8 mouse cellular contexts compared by ENCODE assay signal in the genomic region with DNA sequence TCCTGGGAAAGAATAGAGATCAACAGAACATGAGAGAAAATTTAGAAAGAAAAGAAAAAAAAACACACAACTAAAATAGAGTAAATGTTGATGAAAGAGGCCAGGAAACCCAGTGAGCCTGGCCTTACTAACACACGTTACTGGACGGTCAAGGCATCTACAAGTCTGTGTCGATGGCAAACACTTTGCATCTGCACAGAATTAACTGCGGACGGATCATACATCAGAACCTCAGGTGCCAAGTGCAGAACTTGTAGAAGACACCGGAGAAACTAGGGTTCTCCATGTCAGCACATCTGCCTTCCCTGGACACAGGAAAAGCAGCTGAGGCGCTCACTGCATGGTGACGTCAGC. TPM values are rescaled to one million over a fixed set of nuclear protein-coding genes. Genes with fewer than 3 reads are reported as not detected.
DNase-seq lines count a peak whose midpoint lies in the region; TF ChIP-seq lines count a peak whose summit lies in the region.
"Not testable (repeated sequence)": the region's sequence is repeated elsewhere in the genome, so short reads cannot be mapped to it uniquely, and the experiment has no call there.

No protein-coding gene starts in this region.

- H3K36me3 ChIP-seq in limb, embryonic 10.5 days: not testable (repeated sequence)

- not testable (repeated sequence) for H3K27me3 ChIP-seq in limb, embryonic 10.5 days (ENCODE audit: low read depth, poor library complexity, severe bottlenecking)

- not testable (repeated sequence) for TF ChIP-seq CTCF in olfactory bulb, adult 2 months (IDR thresholded peaks at IDR 0.05; ENCODE audit: insufficient read depth, low read depth, low read length)

- peak overlapping the region; percentile 79 for H3K27ac ChIP-seq in limb, embryonic 10.5 days
- H3K27ac ChIP-seq in olfactory bulb, adult 2 months (ENCODE audit: insufficient read depth, low read depth, low read length): peak overlapping the region; percentile 80; the same call in 1 of the 2 replicates

- H3K4me3 ChIP-seq in limb, embryonic 10.5 days: peak overlapping the region; percentile 54
- peak overlapping the region; percentile 68 for H3K4me3 ChIP-seq in olfactory bulb, adult 2 months (ENCODE audit: insufficient read depth, low read depth, low read length)

- not testable (repeated sequence) for H3K9me3 ChIP-seq in limb, embryonic 10.5 days (replicated peaks)

- WGBS in limb, embryonic 10.5 days: 6% methylated on average over 8 of the region's 8 CpGs
- WGBS in olfactory bulb, adult 2 months: 0% methylated on average over 8 of the region's 8 CpGs

- H3K4me1 ChIP-seq in limb, embryonic 10.5 days; olfactory bulb, adult 2 months (ENCODE audit: control insufficient read depth, insufficient read depth, low read length): not testable (repeated sequence)

- TF ChIP-seq POLR2A in olfactory bulb, adult 2 months (IDR thresholded peaks at IDR 0.05; ENCODE audit: insufficient read depth, low read depth, low read length): not testable (repeated sequence)

- peak; percentile 44 for DNase-seq in NIH3T3 (ENCODE audit: low read depth)
- DNase-seq in embryo, embryonic 9.5 days (ENCODE audit: extremely low spot score): peak; percentile 9
- peak; percentile 9 to 50 for DNase-seq in heart, adult 18-20 months
- peak; percentile 68 for DNase-seq in induced T-regulatory cell, adult 2 months (ENCODE audit: low read depth)
- DNase-seq in limb, embryonic 10.5 days (ENCODE audit: low spot score): peak; percentile 34
- DNase-seq in lung, postnatal 36 days: peak; percentile 6
- DNase-seq in thymus, postnatal 25 days: peak; percentile 19

RNA-seq across cellular contexts. Expression of a gene that starts 0.5 kb away (rescaled TPM):
- total RNA-seq in heart, adult 18-20 months (2021): 1 to 10 TPM; 3.1 to 4.9 TPM
- 7.3 and 9.5 TPM in 2 replicates for polyA plus RNA-seq in limb, embryonic 10.5 days (2016; fragmentation: Nextera tagmentation; extraction: Ambion mirVana)
- polyA plus RNA-seq in olfactory bulb, adult 2 months (2012; ENCODE audit: insufficient read depth, insufficient read length, low replicate concordance, missing spikeins): not detected in 2 replicates

RNA-seq across cellular contexts. Expression of a gene that starts 13.6 kb away (rescaled TPM):
- total RNA-seq in heart, adult 18-20 months (2021): 1 to 10 TPM; 4.5 to 4.9 TPM
- 13.2 and 15.5 TPM in 2 replicates for polyA plus RNA-seq in limb, embryonic 10.5 days (2016; fragmentation: Nextera tagmentation; extraction: Ambion mirVana)
- not detected in 2 replicates for polyA plus RNA-seq in olfactory bulb, adult 2 months (2012; ENCODE audit: insufficient read depth, insufficient read length, low replicate concordance, missing spikeins)

Comparison
In these comparisons a context has a peak if more than half of its experiments do, and no peak if none do; other contexts are left out.
1. Peak in every context shown above with its lines: DNase-seq, H3K4me3 ChIP-seq and H3K27ac ChIP-seq.
2. DNase-seq: peak in every context shown above with its lines; median percentile 68 in induced T-regulatory cell, adult 2 months; 44 in NIH3T3; 34 in limb, embryonic 10.5 days; 30 in heart, adult 18-20 months; 19 in thymus, postnatal 25 days; 9 in embryo, embryonic 9.5 days; 6 in lung, postnatal 36 days.
3. RNA of a gene that starts 13.6 kb away (polyA plus RNA-seq): 13.2 to 15.5 TPM in limb, embryonic 10.5 days; not detected in olfactory bulb, adult 2 months; every median in the first group is over 10 times any median in the second.